Mouse (Mus musculus) liver, embryonic 15.5 days (tissue): ENCODE data around the gene Rnf126. TPM values are rescaled to one million over a fixed set of nuclear protein-coding genes. Genes with fewer than 3 reads are reported as not detected.

ENCODE experiments used
- ATAC-seq: fragments of 200-750 bp; cut with Nextera tagmentation; 2 replicates; pipeline ENCODE4 v1.8.0; 2017; ENCODE audit warnings: moderate number of reproducible peaks, mild to moderate bottlenecking, moderate library complexity; ENCODE audit not compliant: insufficient read depth
- H3K27ac ChIP-seq: fragments of 300-500 bp; sonication (generic); replicated peaks from 2 replicates; pipeline ENCODE4 v1.5.1; 2015; ENCODE audit warnings: mild to moderate bottlenecking, inconsistent platforms
- H3K27me3 ChIP-seq: fragments of 300-500 bp; sonication (generic); 2 replicates; pipeline ENCODE4 v1.6.1; 2015; ENCODE audit warnings: mild to moderate bottlenecking, inconsistent platforms
- H3K36me3 ChIP-seq: fragments of 300-500 bp; sonication (generic); replicated peaks from 2 replicates; pipeline ENCODE4 v1.6.1; 2015; ENCODE audit warnings: moderate library complexity, mild to moderate bottlenecking, inconsistent platforms
- H3K4me1 ChIP-seq: fragments of 300-500 bp; sonication (generic); replicated peaks from 2 replicates; pipeline ENCODE4 v1.6.1; 2015; ENCODE audit warnings: inconsistent platforms
- H3K4me2 ChIP-seq: fragments of 300-500 bp; sonication (generic); 2 replicates; pipeline ENCODE4 v1.6.1; 2015; ENCODE audit warnings: moderate library complexity, mild to moderate bottlenecking, inconsistent platforms
- H3K4me3 ChIP-seq: fragments of 300-500 bp; sonication (generic); replicated peaks from 2 replicates; pipeline ENCODE4 v1.5.1; 2015; ENCODE audit warnings: mild to moderate bottlenecking, inconsistent platforms
- H3K9ac ChIP-seq: fragments of 300-500 bp; sonication (generic); 2 replicates; pipeline ENCODE4 v1.6.1; 2015; ENCODE audit warnings: moderate library complexity, mild to moderate bottlenecking, inconsistent platforms
- H3K9me3 ChIP-seq: fragments of 300-500 bp; sonication (generic); replicated peaks from 2 replicates; pipeline ENCODE4 v1.6.1; 2016; ENCODE audit warnings: inconsistent platforms
- WGBS: fragments of 180-500 bp; shearing (Covaris S2); methylation state at CpG from one replicate; pipeline ENCODE4 v1.1.7; 2015; ENCODE audit warnings: mixed read lengths; ENCODE audit not compliant: insufficient replicate concordance; 5-methylcytosine and 5-hydroxymethylcytosine counted together
- polyA plus RNA-seq: library from polyadenylated mRNA; unstranded; fragments of >200 nt; fragmentation: Nextera tagmentation; extraction: Ambion mirVana; gene quantifications from 2 replicates; pipeline ENCODE4 v1.2.1, GENCODE M21; 2015

The Rnf126 gene
- polyA plus RNA-seq = 39.6 and 42.0 TPM in 2 replicates

- peak within 1 kb of the TSS; percentile 88 for H3K27ac ChIP-seq
- H3K9ac ChIP-seq = peak within 1 kb of the TSS; percentile 91
- H3K36me3 ChIP-seq = peaks cover 10% of the 10 kb centered on the region
- whole genome bisulfite sequencing = under 1% methylated on average over 101 of the region's 101 CpGs
- H3K4me2 ChIP-seq = peak within 1 kb of the TSS; percentile 98
- H3K9me3 ChIP-seq = no peaks in the 10 kb centered on the region
- H3K4me3 ChIP-seq = peak within 1 kb of the TSS; percentile 97
- H3K4me1 ChIP-seq = peaks cover 48% of the 10 kb centered on the region
- ATAC-seq = peak; percentile 91
- peaks cover 3% of the 10 kb centered on the region; the same call in 1 of the 2 replicates for H3K27me3 ChIP-seq
Measured at GRCm38 (mm10) chr10:79766508-79767325, at the start of gene Rnf126. Rnf126 (minus strand) TSS chr10:79766952.

GRCm38 (mm10) chr10:79815671-79816494 is 49.1 kb upstream of the Rnf126 start:
- ATAC-seq = no peak
- no peak overlapping the region for H3K9ac ChIP-seq
- no peaks in the 10 kb centered on the region for H3K27me3 ChIP-seq
- 73% methylated on average over 12 of the region's 12 CpGs for WGBS
- peaks cover 11% of the 10 kb centered on the region; the same call in 1 of the 2 replicates for H3K4me1 ChIP-seq
- no peak overlapping the region for H3K4me3 ChIP-seq
- no peak overlapping the region for H3K27ac ChIP-seq
- no peak overlapping the region for H3K4me2 ChIP-seq
- H3K9me3 ChIP-seq = no peaks in the 10 kb centered on the region
- H3K36me3 ChIP-seq = no peaks in the 10 kb centered on the region

DNA sequence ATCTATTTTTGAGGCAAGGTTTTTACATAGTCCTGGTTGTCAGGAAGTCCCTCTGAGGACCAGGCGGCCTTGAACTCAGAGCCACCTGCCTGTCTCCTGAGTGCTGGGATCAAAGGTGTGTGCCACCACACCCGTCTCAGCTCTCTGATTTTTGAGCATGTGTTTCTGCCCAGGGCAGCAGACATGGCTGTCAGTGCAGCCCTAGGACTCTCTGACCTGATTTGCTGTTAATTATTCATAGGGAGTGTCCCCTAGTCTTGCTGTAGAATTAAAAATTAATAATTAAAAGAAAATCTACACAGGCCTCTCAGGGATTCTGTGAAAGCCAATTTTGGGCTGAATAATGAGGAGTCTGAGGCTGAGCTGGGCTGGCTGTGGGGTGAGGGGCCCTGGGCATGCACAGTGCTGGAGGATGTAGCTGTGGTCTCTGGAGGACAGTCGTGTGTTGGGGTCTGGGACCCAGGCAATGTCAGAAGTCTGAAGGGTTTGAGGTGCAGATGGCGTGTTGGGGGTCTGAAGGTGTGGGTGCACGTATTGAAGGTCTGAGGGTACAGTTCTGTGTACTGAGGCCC is 47.6 kb upstream of the Rnf126 start:
- Histone ChIP-seq H3K27me3 (no peaks in the 10 kb centered on the region), H3K4me2 (no peak overlapping the region), H3K9ac (no peak overlapping the region), H3K4me3 (no peak overlapping the region), H3K9me3 (no peaks in the 10 kb centered on the region), H3K36me3 (no peaks in the 10 kb centered on the region), H3K27ac (no peak overlapping the region), H3K4me1 (peaks cover 12% of the 10 kb centered on the region)
- 52% methylated on average over 5 of the region's 5 CpGs for WGBS
- no peak for ATAC-seq

DNA sequence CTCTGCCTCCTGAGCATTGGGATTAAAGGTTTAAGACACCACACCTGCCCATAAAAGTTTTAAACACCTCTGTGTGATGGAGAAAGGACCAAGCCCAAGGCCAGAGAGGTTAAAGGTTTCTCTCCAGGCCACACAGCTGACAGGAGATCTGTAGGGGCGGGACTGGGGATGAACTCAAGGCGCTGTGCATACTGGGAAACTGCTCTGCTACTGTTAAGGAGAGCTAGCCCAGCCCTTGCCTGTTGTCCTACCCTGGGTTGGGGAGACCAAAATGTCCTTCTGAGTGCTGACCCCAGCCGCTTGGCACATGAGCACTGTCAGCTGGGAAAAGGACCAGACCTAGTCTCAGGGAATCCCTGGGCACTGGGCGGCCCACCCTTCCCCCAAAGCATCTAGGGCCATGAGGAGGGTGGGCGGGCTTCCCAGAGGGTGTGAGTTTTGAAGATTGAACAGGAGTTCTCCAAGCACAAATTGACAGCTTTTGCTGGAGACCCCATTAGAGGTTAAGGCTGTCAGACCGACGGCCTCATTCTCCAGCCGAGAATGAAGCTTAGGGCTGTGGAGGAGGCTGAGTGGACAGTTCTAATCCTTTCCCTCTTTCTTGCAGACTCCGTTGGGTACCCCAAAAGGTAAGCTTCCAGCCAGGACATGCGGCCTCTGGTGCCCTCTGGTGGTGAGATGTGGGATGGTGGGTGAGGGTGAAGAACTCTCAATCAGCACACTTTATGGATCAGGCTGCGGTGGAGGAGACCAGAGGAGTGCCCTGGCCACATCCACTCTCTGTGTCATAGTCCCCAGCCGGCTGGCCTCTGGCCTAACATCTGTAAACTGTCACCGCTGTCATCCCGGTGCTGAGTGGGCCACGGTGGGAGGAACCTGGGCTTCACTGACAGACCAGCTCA is 45.2 kb upstream of the Rnf126 start:
- no peaks in the 10 kb centered on the region for H3K36me3 ChIP-seq
- WGBS = 22% methylated on average over 15 of the region's 15 CpGs
- 0 out of 2 replicates have a peak, but pooled peaks have one; percentile 21 for ATAC-seq

DNA sequence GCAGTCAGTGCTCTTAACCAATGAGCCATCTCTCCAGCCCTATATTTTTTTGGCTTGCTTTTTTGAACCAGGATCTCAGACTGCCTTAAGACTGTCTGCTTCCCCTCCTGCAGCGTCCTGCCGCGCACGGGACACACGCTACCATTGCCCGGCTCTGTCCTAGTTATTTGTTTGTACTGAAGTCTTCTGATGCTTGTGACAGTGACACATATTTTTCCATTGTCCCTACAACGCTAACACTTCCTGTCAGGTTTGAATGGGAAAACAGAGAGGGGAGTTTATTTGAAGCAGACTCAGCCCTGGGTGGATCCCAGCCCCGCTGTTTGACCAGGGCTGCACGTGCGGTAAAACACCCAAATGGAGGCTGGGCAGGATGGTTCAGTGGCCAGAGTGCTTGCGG is 42.0 kb upstream of the Rnf126 start:
- H3K27ac ChIP-seq = no peak overlapping the region
- no peak overlapping the region for H3K4me3 ChIP-seq
- peaks cover 44% of the 10 kb centered on the region for H3K4me1 ChIP-seq
- H3K9me3 ChIP-seq = no peaks in the 10 kb centered on the region
- no peak overlapping the region for H3K9ac ChIP-seq
- no peak overlapping the region for H3K4me2 ChIP-seq
- no peaks in the 10 kb centered on the region for H3K36me3 ChIP-seq
- no peak for ATAC-seq
- 80% methylated on average over 11 of the region's 11 CpGs for WGBS
- H3K27me3 ChIP-seq = no peaks in the 10 kb centered on the region

More for the DNA sequence above, 45.2 kb upstream of the Rnf126 start:
- Histone ChIP-seq H3K27ac (no peak overlapping the region), H3K9me3 (no peaks in the 10 kb centered on the region), H3K27me3 (no peaks in the 10 kb centered on the region), H3K9ac (no peak overlapping the region), H3K4me3 (no peak overlapping the region), H3K4me2 (no peak overlapping the region), H3K4me1 (peaks cover 22% of the 10 kb centered on the region)

- Histone ChIP-seq H3K9me3 (no peaks in the 10 kb centered on the region), H3K9ac (no peak overlapping the region), H3K4me3 (no peak overlapping the region), H3K4me1 (peaks cover 53% of the 10 kb centered on the region), H3K4me2 (no peak overlapping the region), H3K36me3 (no peaks in the 10 kb centered on the region), H3K27me3 (no peaks in the 10 kb centered on the region), H3K27ac (no peak overlapping the region)
- WGBS = 56% methylated on average over 11 of the region's 11 CpGs
- no peak for ATAC-seq
Measured at GRCm38 (mm10) chr10:79807826-79808225, 41.1 kb upstream of the Rnf126 start.

- Histone ChIP-seq H3K4me1 (peaks cover 56% of the 10 kb centered on the region), H3K4me3 (no peak overlapping the region), H3K27ac (no peak overlapping the region), H3K36me3 (no peaks in the 10 kb centered on the region), H3K9ac (no peak overlapping the region), H3K27me3 (no peaks in the 10 kb centered on the region), H3K4me2 (no peak overlapping the region), H3K9me3 (no peaks in the 10 kb centered on the region)
- ATAC-seq = no peak
- 54% methylated on average over 10 of the region's 10 CpGs for WGBS
Measured at GRCm38 (mm10) chr10:79806972-79807371, 40.2 kb upstream of the Rnf126 start.

DNA sequence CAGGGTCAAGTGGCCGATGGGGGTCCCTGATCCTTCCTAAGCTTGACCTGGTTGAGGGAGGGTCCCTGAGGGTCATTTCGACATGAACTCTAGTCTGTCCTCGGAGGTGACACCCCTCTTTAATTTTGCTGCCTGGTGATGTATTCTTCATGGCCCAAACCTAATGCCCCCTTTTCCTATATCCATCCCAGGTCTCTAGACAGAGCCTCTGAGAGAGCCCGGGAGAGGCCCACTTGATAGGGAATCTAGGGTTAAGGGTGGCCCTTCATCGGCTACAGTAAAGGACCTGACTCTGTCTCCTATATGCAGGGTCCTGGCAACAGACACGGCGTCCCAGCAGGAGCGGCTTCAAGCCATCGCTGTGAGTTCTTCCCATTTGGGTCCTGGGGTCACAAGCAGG is 39.6 kb upstream of the Rnf126 start:
- Histone ChIP-seq H3K4me1 (peaks cover 57% of the 10 kb centered on the region), H3K4me3 (no peak overlapping the region), H3K27ac (no peak overlapping the region), H3K9me3 (no peaks in the 10 kb centered on the region), H3K9ac (no peak overlapping the region), H3K4me2 (no peak overlapping the region), H3K27me3 (no peaks in the 10 kb centered on the region), H3K36me3 (no peaks in the 10 kb centered on the region)
- 70% methylated on average over 9 of the region's 9 CpGs for WGBS
- ATAC-seq = no peak

DNA sequence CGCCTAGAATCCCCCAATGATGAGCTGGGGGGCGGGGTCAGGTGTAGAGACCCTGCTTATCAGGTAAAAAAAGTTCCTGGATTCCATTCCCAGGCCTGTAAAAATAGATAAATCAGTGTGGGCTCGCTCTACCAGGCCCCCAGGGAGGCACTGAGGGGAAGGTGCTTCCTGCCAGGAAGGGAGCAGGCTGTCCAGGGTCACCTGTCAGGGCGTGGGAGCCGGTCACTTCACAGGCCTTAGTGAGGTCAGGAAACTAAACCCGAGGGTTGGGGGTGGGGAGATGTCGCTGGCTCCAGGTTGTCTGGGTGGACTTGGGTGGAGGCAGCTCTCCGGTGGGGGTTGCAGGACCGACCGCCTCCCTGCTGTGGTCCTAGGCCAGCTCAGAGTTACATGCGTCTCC is 38.9 kb upstream of the Rnf126 start:
- Histone ChIP-seq H3K9ac (no peak overlapping the region), H3K4me1 (peaks cover 58% of the 10 kb centered on the region), H3K4me2 (no peak overlapping the region), H3K27ac (no peak overlapping the region), H3K36me3 (no peaks in the 10 kb centered on the region), H3K27me3 (no peaks in the 10 kb centered on the region), H3K4me3 (no peak overlapping the region), H3K9me3 (no peaks in the 10 kb centered on the region)
- WGBS = 44% methylated on average over 11 of the region's 11 CpGs
- ATAC-seq = no peak

DNA sequence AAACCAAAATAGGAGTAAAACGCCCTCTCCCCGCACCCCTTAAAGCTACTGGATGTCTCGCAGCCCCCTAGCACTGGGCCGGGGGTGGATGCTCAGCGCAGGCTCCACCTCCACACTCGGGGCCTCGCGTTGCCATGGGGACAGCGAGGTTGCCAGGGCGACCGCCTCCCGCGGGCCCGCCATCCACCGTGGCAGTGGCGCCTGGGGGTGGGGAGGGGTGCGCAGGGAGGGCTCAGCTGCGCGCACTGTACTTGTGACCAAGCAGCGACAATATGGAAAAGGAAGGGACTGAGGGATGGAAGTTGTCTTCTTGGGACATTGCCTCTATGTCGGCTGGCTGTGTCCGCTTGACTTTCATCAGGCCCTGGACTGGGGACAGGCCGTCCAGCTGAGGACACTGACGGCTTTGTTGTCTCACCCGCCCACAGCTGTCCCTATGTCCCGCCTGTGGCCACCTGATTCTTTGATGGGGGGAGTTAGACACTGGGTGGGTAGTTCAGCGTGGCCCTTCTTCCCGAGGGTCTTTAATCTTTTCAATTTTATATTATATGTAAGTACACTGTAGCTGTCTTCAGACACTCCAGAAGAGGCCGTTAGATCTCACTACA is 37.1 kb upstream of the Rnf126 start:
- no peak; the same call in 1 of the 2 replicates for ATAC-seq
- H3K36me3 ChIP-seq = no peaks in the 10 kb centered on the region
- H3K27ac ChIP-seq = 0 out of 2 replicates have a peak overlapping the region, but pooled peaks have one; percentile 19
- H3K9ac ChIP-seq = no peak overlapping the region
- H3K4me3 ChIP-seq = no peak overlapping the region
- H3K4me1 ChIP-seq = peaks cover 60% of the 10 kb centered on the region
- H3K9me3 ChIP-seq = no peaks in the 10 kb centered on the region
- 43% methylated on average over 29 of the region's 29 CpGs for WGBS
- no peak overlapping the region for H3K4me2 ChIP-seq
- H3K27me3 ChIP-seq = no peaks in the 10 kb centered on the region
